Mouse (Mus musculus) duodenum, adult 2 months (tissue): ENCODE data around the gene Krtap3-1. TPM values are rescaled to one million over a fixed set of nuclear protein-coding genes. Genes with fewer than 3 reads are reported as not detected.

Source experiments
- polyA plus RNA-seq: library from polyadenylated mRNA; depleted of rRNA; stranded (reverse); fragments of >200 nt; gene quantifications from 2 replicates; pipeline ENCODE4 v1.2.3, GENCODE M21; 2012; ENCODE audit warnings: low replicate concordance; rRNA removed

The Krtap3-1 gene
- 0.21 TPM in 1 of 2 replicates, not detected in the other for polyA plus RNA-seq

DNA sequence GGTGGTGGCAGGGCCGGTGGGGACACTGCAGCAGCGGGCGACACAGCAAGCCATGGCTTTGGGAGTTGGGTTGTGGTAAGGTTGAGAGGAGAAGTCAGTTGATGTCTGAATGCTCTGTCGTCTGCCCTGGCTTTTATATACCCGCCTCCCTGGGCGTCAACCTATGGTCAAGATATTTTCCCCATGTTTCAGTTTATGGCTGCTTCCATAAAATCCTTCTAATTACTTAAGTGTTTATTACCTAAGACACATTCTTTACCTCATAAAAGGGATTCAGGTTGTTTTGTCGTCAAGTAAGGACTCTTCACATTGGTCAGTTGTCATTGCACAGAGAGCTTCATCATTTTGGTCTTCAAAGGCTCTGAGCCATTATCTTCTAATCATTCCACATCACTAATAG, at the start of gene Krtap3-1:
Gene Krtap3-1, minus strand, starts transcription at position 101 of the 400 bp plus-strand sequence.

DNA sequence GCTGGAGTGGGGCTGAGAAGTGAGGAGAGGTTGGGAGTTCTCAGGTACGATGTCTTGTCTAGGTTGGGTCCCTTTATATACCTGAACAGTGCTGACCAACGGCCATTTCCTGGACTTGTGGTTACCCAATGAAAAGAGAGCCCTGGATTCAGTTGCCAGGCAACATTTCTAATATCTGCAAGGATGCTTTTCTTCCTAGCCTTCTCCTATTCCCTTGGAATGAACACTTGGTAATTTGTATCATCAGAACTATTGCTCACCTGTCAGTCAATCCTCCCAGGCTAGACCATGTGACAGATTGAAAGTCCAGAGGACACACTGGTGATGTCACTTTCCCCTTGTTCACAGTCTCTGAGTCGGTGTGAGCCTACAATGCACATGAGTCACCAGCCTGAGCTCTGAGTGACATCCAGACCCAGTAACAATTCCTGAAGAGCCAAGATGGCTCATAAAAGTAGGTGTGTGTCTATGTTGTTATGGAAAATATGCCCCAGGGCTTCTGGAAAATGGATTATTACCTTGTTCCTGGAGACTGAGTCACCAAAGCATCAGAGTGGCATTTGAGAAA, 48.5 kb upstream of the Krtap3-1 start, which contains the start of gene Krtap2-4:
Gene Krtap2-4, minus strand, starts transcription at position 51 of the 568 bp plus-strand sequence.

DNA sequence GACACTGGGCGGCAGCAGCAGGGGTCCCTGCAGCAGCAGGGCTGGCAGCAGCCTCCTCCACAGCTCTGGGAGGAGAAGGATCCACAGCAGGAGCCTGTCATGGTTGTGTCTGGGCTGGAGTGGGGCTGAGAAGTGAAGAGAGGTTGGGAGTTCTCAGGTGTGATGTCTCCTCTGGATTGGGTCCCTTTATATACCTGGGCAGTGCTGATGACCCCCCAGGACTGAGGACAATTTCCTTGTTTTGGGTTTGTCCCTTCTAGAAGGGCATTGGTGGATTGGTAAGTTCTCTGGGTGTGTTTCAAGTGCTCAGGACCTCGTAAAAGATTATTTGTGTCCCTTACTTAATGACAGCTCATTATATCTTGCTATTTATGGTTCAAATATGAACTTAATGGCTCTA, 43.7 kb upstream of the Krtap3-1 start, which contains the start of gene Gm11937:
Gene Gm11937, minus strand, starts transcription at position 101 of the 400 bp plus-strand sequence.

DNA sequence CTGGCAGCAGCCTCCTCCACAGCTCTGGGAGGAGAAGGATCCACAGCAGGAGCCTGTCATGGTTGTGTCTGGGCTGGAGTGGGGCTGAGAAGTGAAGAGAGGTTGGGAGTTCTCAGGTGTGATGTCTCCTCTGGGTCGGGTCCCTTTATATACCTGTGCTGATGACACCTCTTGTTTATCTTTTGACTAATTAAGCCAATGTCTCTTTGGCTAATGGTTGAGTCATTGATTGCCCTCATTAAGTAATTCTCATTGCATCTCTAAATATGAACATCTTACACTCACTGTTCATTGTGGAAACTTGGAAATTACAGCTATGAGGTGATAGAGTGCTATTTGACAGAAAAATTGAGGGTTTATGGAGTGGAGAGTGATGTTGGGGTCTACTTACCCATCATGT, 36.8 kb upstream of the Krtap3-1 start, which contains the start of gene Gm11938:
Gene Gm11938, minus strand, starts transcription at position 101 of the 400 bp plus-strand sequence.

GRCm38 (mm10) chr11:99597742-99598141, 31.3 kb upstream of the Krtap3-1 start, which contains the start of gene Krtap9-3:
Gene Krtap9-3, minus strand, starts transcription at chr11:99598105.

DNA sequence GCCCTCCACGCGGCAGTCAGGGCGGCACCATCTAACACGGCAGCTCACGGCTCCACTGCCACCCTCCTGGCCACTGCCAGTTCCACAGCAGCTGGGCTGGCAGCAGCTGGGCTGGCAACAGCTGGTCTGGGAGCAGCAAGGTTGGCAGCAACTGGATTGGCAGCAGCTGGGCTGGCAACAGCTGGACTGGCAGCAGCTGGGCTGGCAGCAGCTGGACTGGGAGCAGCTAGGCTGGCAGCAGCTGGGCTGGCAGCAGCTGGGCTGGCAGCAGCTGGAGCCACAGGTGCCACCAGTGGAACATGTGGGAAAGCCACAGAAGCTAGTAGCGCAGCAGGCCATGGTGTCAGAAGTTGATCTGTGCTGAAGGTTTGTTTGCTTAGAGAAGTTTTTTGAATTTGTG, 24.6 kb upstream of the Krtap3-1 start, which contains the start of gene Krtap1-3:
Gene Krtap1-3, minus strand, starts transcription at position 359 of the 400 bp plus-strand sequence.

GRCm38 (mm10) chr11:99583245-99583704, 16.8 kb upstream of the Krtap3-1 start, which contains the start of gene Krtap1-4:
Gene Krtap1-4, minus strand, starts transcription at chr11:99583654.

DNA sequence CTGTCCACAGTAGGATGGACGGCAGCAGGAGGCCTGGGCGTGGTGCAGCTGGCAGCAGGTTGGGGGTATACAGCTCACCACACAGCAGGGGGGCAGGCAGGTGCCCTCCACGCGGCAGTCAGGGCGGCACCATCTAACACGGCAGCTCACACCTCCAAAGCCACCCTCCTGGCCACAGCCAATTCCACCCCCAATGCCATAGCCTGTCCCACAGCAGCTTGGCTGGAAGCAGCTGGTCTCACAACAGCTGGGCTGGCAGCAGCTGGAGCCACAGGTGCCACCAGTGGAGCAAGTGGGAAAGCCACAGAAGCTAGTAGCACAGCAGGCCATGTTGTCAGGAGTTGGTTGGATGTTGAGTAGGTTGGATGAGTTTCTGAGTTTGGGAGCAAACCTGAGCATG, 14.2 kb upstream of the Krtap3-1 start, which contains the start of gene Krtap1-5:
Gene Krtap1-5, minus strand, starts transcription at position 381 of the 400 bp plus-strand sequence.

GRCm38 (mm10) chr11:99559366-99559765, 7.1 kb downstream of the Krtap3-1 start, which contains the start of gene Gm11939:
Gene Gm11939, minus strand, starts transcription at chr11:99559466.

GRCm38 (mm10) chr11:99556753-99557152, 9.7 kb downstream of the Krtap3-1 start, which contains the start of gene Krtap3-2:
Gene Krtap3-2, minus strand, starts transcription at chr11:99556853.

DNA sequence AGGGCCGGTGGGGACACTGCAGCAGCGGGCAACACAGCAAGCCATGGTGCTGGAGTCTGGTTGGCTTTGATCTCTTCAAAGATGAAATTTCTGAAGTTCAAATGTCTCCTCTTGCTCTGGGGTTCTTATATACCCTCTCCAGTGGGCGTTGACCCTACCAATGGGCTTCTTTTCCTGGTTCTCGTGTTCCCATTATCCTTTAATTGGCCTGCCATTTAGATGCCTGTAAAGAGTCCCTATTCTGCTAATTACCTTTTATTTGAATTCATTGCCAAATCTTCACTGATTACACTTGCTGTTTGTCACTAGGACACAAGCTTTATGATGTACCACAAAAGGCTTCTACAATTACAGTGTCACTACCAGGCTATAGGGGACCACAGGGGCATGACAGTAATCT, 15.7 kb downstream of the Krtap3-1 start, which contains the start of gene Krtap3-3:
Gene Krtap3-3, minus strand, starts transcription at position 101 of the 400 bp plus-strand sequence.

GRCm38 (mm10) chr11:99521288-99521860, 45.1 kb downstream of the Krtap3-1 start, which contains the start of gene Krt39:
Gene Krt39, minus strand, starts transcription at chr11:99521338.

Other genes with a start within 250 kb of the Krtap3-1 start
- gene Krt25, start 243.7 kb downstream of the Krtap3-1 start, polyA plus RNA-seq: not detected in 2 replicates
- not detected in 2 replicates for gene Krt26, start 228.7 kb downstream of the Krtap3-1 start, polyA plus RNA-seq
- not detected in 2 replicates for gene Krt27, start 215.5 kb downstream of the Krtap3-1 start, polyA plus RNA-seq
- 0.15 TPM in 1 of 2 replicates, not detected in the other for gene Krt28, start 191.7 kb downstream of the Krtap3-1 start, polyA plus RNA-seq
- gene Krt10, start 177.3 kb downstream of the Krtap3-1 start, polyA plus RNA-seq: 0.22 and 0.31 TPM in 2 replicates
- 2.3 and 5.4 TPM in 2 replicates for gene Krt12, start 144.4 kb downstream of the Krtap3-1 start, polyA plus RNA-seq
- gene Krt20, start 128.5 kb downstream of the Krtap3-1 start, polyA plus RNA-seq: 90.1 and 382 TPM in 2 replicates
- gene Krt23, start 73.5 kb downstream of the Krtap3-1 start, polyA plus RNA-seq: 2.5 and 23.6 TPM in 2 replicates
- not detected in 2 replicates for gene Krt39, start 45.3 kb downstream of the Krtap3-1 start, polyA plus RNA-seq
- not detected in 2 replicates for gene Krt40, start 23.5 kb downstream of the Krtap3-1 start, polyA plus RNA-seq
- not detected in 2 replicates for gene Krtap3-3, start 15.8 kb downstream of the Krtap3-1 start, polyA plus RNA-seq
- gene Krtap3-2, start 9.8 kb downstream of the Krtap3-1 start, polyA plus RNA-seq: not detected in 2 replicates
- not detected in 2 replicates for gene Gm11939, start 7.2 kb downstream of the Krtap3-1 start, polyA plus RNA-seq
- not detected in 2 replicates for gene Krtap1-5, start 14.4 kb upstream of the Krtap3-1 start, polyA plus RNA-seq
- not detected in 2 replicates for gene Krtap1-4, start 17.0 kb upstream of the Krtap3-1 start, polyA plus RNA-seq
- gene Krtap1-3, start 24.7 kb upstream of the Krtap3-1 start, polyA plus RNA-seq: not detected in 2 replicates
- not detected in 2 replicates for gene Krtap9-3, start 31.5 kb upstream of the Krtap3-1 start, polyA plus RNA-seq
- gene Gm11938, start 36.7 kb upstream of the Krtap3-1 start, polyA plus RNA-seq: not detected in 2 replicates
- gene Gm11937, start 43.6 kb upstream of the Krtap3-1 start, polyA plus RNA-seq: not detected in 2 replicates
- 0.27 TPM in 1 of 2 replicates, not detected in the other for gene Krtap2-4, start 48.2 kb upstream of the Krtap3-1 start, polyA plus RNA-seq
- gene Gm11562, start 53.8 kb upstream of the Krtap3-1 start, polyA plus RNA-seq: not detected in 2 replicates
- gene Krtap4-1, start 61.6 kb upstream of the Krtap3-1 start, polyA plus RNA-seq: not detected in 2 replicates
- not detected in 2 replicates for gene Krtap4-2, start 68.5 kb upstream of the Krtap3-1 start, polyA plus RNA-seq
- not detected in 2 replicates for gene Krtap4-7, start 77.5 kb upstream of the Krtap3-1 start, polyA plus RNA-seq
- gene Gm11555, start 83.6 kb upstream of the Krtap3-1 start, polyA plus RNA-seq: not detected in 2 replicates
- not detected in 2 replicates for gene Gm11563, start 92.3 kb upstream of the Krtap3-1 start, polyA plus RNA-seq
- gene Krtap4-6, start 99.3 kb upstream of the Krtap3-1 start, polyA plus RNA-seq: not detected in 2 replicates
- gene Gm14190, start 124.1 kb upstream of the Krtap3-1 start, polyA plus RNA-seq: not detected in 2 replicates
- gene Gm14180, start 167.7 kb upstream of the Krtap3-1 start, polyA plus RNA-seq: not detected in 2 replicates
- not detected in 2 replicates for gene Gm11595, start 206.3 kb upstream of the Krtap3-1 start, polyA plus RNA-seq
- not detected in 2 replicates for gene Krtap4-8, start 214.1 kb upstream of the Krtap3-1 start, polyA plus RNA-seq
- gene Krtap4-9, start 218.6 kb upstream of the Krtap3-1 start, polyA plus RNA-seq: not detected in 2 replicates
- gene Gm11596, start 226.8 kb upstream of the Krtap3-1 start, polyA plus RNA-seq: not detected in 2 replicates
- gene Gm11569, start 232.3 kb upstream of the Krtap3-1 start, polyA plus RNA-seq: not detected in 2 replicates
- not detected in 2 replicates for gene Gm11554, start 237.8 kb upstream of the Krtap3-1 start, polyA plus RNA-seq
- not detected in 2 replicates for gene Krtap4-13, start 243.3 kb upstream of the Krtap3-1 start, polyA plus RNA-seq
- not detected in 2 replicates for gene Gm11564, start 249.0 kb upstream of the Krtap3-1 start, polyA plus RNA-seq